Mouse (Mus musculus): ENCODE results near the gene Olfr1444. TPM values are rescaled to one million over a fixed set of nuclear protein-coding genes. Genes with fewer than 3 reads are reported as not detected.

Gene Olfr1444
- polyA plus RNA-seq, 1 experiment from 2014 or later = not detected

- Histone ChIP-seq H3K9ac (ENCODE audit: low read depth, low read length) (no peak overlapping the region), H3K27me3 (ENCODE audit: control insufficient read depth, insufficient read depth, low read length) (no peaks in the 10 kb centered on the region), H3K27ac (ENCODE audit: low read depth, low read length) (no peak overlapping the region), H3K4me3 (ENCODE audit: low read length) (no peak overlapping the region), H3K4me2 (replicated peaks; ENCODE audit: low read depth, low read length) (no peak overlapping the region), H3K4me1 (ENCODE audit: control insufficient read depth, insufficient read depth, low read length) (no peaks in the 10 kb centered on the region), H3K9me3 (ENCODE audit: control insufficient read depth, low read length) (no peaks in the 10 kb centered on the region), H3K36me3 (ENCODE audit: control insufficient read depth, insufficient read depth, low read length) (no peaks in the 10 kb centered on the region)
- WGBS = 91% methylated on average over 1 of the region's 1 CpGs
- ATAC-seq (ENCODE audit: low FRiP score, low TSS enrichment) = no peak
These were observed 18.6 kb upstream of the Olfr1444 start for GRCm38 (mm10) chr19:12838507-12838906.

GRCm38 (mm10) chr19:12846382-12846781 is 10.7 kb upstream of the Olfr1444 start, which contains the start of gene Gm5244:
TSS of gene Gm5244 (plus strand) at chr19:12846682.
- Histone ChIP-seq H3K9me3 (ENCODE audit: control insufficient read depth, low read length) (no peaks in the 10 kb centered on the region), H3K4me3 (ENCODE audit: low read length) (no peak within 1 kb of the TSS), H3K36me3 (ENCODE audit: control insufficient read depth, insufficient read depth, low read length) (no peaks in the 10 kb centered on the region), H3K9ac (ENCODE audit: low read depth, low read length) (no peak within 1 kb of the TSS), H3K4me2 (replicated peaks; ENCODE audit: low read depth, low read length) (no peak within 1 kb of the TSS), H3K4me1 (ENCODE audit: control insufficient read depth, insufficient read depth, low read length) (no peaks in the 10 kb centered on the region), H3K27me3 (ENCODE audit: control insufficient read depth, insufficient read depth, low read length) (no peaks in the 10 kb centered on the region), H3K27ac (ENCODE audit: low read depth, low read length) (no peak within 1 kb of the TSS)
- no peak for ATAC-seq (ENCODE audit: low FRiP score, low TSS enrichment)

- Histone ChIP-seq H3K4me3 (ENCODE audit: low read length) (no peak within 1 kb of the TSS), H3K27ac (ENCODE audit: low read depth, low read length) (no peak within 1 kb of the TSS), H3K4me1 (ENCODE audit: control insufficient read depth, insufficient read depth, low read length) (no peaks in the 10 kb centered on the region), H3K9ac (ENCODE audit: low read depth, low read length) (no peak within 1 kb of the TSS), H3K27me3 (ENCODE audit: control insufficient read depth, insufficient read depth, low read length) (no peaks in the 10 kb centered on the region), H3K36me3 (ENCODE audit: control insufficient read depth, insufficient read depth, low read length) (no peaks in the 10 kb centered on the region), H3K9me3 (ENCODE audit: control insufficient read depth, low read length) (no peaks in the 10 kb centered on the region), H3K4me2 (replicated peaks; ENCODE audit: low read depth, low read length) (no peak within 1 kb of the TSS)
- WGBS = 92% methylated on average over 2 of the region's 2 CpGs
- no peak for ATAC-seq (ENCODE audit: low FRiP score, low TSS enrichment)
These were observed 26.5 kb downstream of the Olfr1444 start, which contains the start of gene Olfr1445 for GRCm38 (mm10) chr19:12883555-12883954. TSS of gene Olfr1445 (plus strand) at chr19:12883855.

DNA sequence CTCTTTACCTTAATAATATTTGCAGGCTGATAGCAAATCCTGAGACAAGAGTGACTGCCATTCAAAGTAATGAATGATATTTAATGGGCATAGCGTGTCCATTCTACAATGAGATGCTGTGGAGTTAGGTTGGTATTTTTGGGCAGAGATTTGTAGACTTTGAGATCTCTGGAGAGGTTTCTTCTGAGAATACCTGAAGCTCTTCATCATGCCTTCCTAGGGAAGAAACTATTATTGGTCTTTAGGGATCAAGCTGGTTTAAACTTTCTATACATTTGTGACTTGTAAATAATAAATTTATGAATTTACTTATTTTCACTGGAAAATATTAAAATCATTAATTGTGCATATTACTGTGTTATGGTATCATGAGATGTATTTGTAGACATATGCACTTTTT is 36.3 kb downstream of the Olfr1444 start, which contains the start of gene Olfr1446:
Gene Olfr1446 (minus strand): TSS at position 101 of the 400 bp plus-strand sequence.
- WGBS = 74% methylated on average over 1 of the region's 1 CpGs
- no peaks in the 10 kb centered on the region for H3K36me3 ChIP-seq (ENCODE audit: control insufficient read depth, insufficient read depth, low read length)
- no peaks in the 10 kb centered on the region for H3K4me1 ChIP-seq (ENCODE audit: control insufficient read depth, insufficient read depth, low read length)
- H3K4me2 ChIP-seq (replicated peaks; ENCODE audit: low read depth, low read length) = no peak within 1 kb of the TSS
- no peak within 1 kb of the TSS for H3K4me3 ChIP-seq (ENCODE audit: low read length)
- no peaks in the 10 kb centered on the region for H3K9me3 ChIP-seq (ENCODE audit: control insufficient read depth, low read length)
- H3K27ac ChIP-seq (ENCODE audit: low read depth, low read length) = no peak within 1 kb of the TSS
- no peak for ATAC-seq (ENCODE audit: low FRiP score, low TSS enrichment)
- no peak within 1 kb of the TSS for H3K9ac ChIP-seq (ENCODE audit: low read depth, low read length)
- H3K27me3 ChIP-seq (ENCODE audit: control insufficient read depth, insufficient read depth, low read length) = no peaks in the 10 kb centered on the region

DNA sequence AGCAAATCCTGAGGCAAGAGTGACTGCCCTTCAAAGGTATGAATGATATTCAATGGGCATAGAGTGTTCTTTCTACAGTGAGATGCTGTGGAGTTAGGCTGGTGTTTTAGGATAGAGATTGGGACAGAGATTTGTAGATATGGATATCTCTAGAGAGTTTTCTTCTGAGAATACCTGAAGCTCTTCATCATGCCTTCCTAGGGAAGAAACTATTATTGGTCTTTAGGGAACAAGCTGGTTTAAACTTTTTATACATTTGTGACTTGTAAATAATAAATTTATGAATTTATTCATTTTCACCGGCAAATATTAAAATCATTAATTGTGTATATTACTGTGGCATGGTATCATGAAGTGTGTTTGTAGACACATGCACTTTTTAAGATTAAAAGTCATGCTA is 46.6 kb downstream of the Olfr1444 start, which contains the start of gene Olfr1447:
Gene Olfr1447 (minus strand): TSS at position 101 of the 400 bp plus-strand sequence.
- H3K4me2 ChIP-seq (replicated peaks; ENCODE audit: low read depth, low read length) = no peak within 1 kb of the TSS
- WGBS = 90% methylated on average over 1 of the region's 1 CpGs
- H3K27ac ChIP-seq (ENCODE audit: low read depth, low read length) = no peak within 1 kb of the TSS
- no peaks in the 10 kb centered on the region for H3K36me3 ChIP-seq (ENCODE audit: control insufficient read depth, insufficient read depth, low read length)
- H3K9ac ChIP-seq (ENCODE audit: low read depth, low read length) = no peak within 1 kb of the TSS
- H3K9me3 ChIP-seq (ENCODE audit: control insufficient read depth, low read length) = no peaks in the 10 kb centered on the region
- no peak within 1 kb of the TSS for H3K4me3 ChIP-seq (ENCODE audit: low read length)
- no peaks in the 10 kb centered on the region for H3K4me1 ChIP-seq (ENCODE audit: control insufficient read depth, insufficient read depth, low read length)
- H3K27me3 ChIP-seq (ENCODE audit: control insufficient read depth, insufficient read depth, low read length) = no peaks in the 10 kb centered on the region
- ATAC-seq (ENCODE audit: low FRiP score, low TSS enrichment) = no peak

Other genes with a start within 250 kb of the Olfr1444 start
- 4.3 and 4.4 TPM in 2 replicates for gene Glyat, start 224.0 kb upstream of the Olfr1444 start, polyA plus RNA-seq (2014; fragmentation: Nextera tagmentation; extraction: Ambion mirVana)
- gene Olfr1442, start 186.8 kb upstream of the Olfr1444 start, polyA plus RNA-seq (2014; fragmentation: Nextera tagmentation; extraction: Ambion mirVana) = not detected in 2 replicates
- not detected in 2 replicates for gene Olfr1443, start 179.2 kb upstream of the Olfr1444 start, polyA plus RNA-seq (2014; fragmentation: Nextera tagmentation; extraction: Ambion mirVana)
- 19.3 and 29.0 TPM in 2 replicates for gene Keg1, start 161.5 kb upstream of the Olfr1444 start, polyA plus RNA-seq (2014; fragmentation: Nextera tagmentation; extraction: Ambion mirVana)
- gene Cntf, start 91.7 kb upstream of the Olfr1444 start, polyA plus RNA-seq (2014; fragmentation: Nextera tagmentation; extraction: Ambion mirVana) = 0.37 and 2.3 TPM in 2 replicates
- gene Zfp91, start 61.2 kb upstream of the Olfr1444 start, polyA plus RNA-seq (2014; fragmentation: Nextera tagmentation; extraction: Ambion mirVana) = 14.6 and 18.1 TPM in 2 replicates
- gene Lpxn, start 61.1 kb upstream of the Olfr1444 start, polyA plus RNA-seq (2014; fragmentation: Nextera tagmentation; extraction: Ambion mirVana) = 0.97 and 1.6 TPM in 2 replicates
- gene Gm5244, start 10.6 kb upstream of the Olfr1444 start, polyA plus RNA-seq (2014; fragmentation: Nextera tagmentation; extraction: Ambion mirVana) = not detected in 2 replicates
- not detected in 2 replicates for gene Olfr1445, start 26.6 kb downstream of the Olfr1444 start, polyA plus RNA-seq (2014; fragmentation: Nextera tagmentation; extraction: Ambion mirVana)
- not detected in 2 replicates for gene Olfr1446, start 36.2 kb downstream of the Olfr1444 start, polyA plus RNA-seq (2014; fragmentation: Nextera tagmentation; extraction: Ambion mirVana)
- gene Olfr1447, start 46.5 kb downstream of the Olfr1444 start, polyA plus RNA-seq (2014; fragmentation: Nextera tagmentation; extraction: Ambion mirVana) = not detected in 2 replicates
- gene Olfr1448, start 67.1 kb downstream of the Olfr1444 start, polyA plus RNA-seq (2014; fragmentation: Nextera tagmentation; extraction: Ambion mirVana) = not detected in 2 replicates
- not detected in 2 replicates for gene Olfr1449, start 73.6 kb downstream of the Olfr1444 start, polyA plus RNA-seq (2014; fragmentation: Nextera tagmentation; extraction: Ambion mirVana)
- gene Olfr1450, start 93.0 kb downstream of the Olfr1444 start, polyA plus RNA-seq (2014; fragmentation: Nextera tagmentation; extraction: Ambion mirVana) = not detected in 2 replicates
- gene Olfr1451, start 137.7 kb downstream of the Olfr1444 start, polyA plus RNA-seq (2014; fragmentation: Nextera tagmentation; extraction: Ambion mirVana) = not detected in 2 replicates
- not detected in 2 replicates for gene Olfr1453, start 171.0 kb downstream of the Olfr1444 start, polyA plus RNA-seq (2014; fragmentation: Nextera tagmentation; extraction: Ambion mirVana)
- not detected in 2 replicates for gene Olfr1454, start 203.3 kb downstream of the Olfr1444 start, polyA plus RNA-seq (2014; fragmentation: Nextera tagmentation; extraction: Ambion mirVana)
- not detected in 2 replicates for gene Olfr1457, start 240.6 kb downstream of the Olfr1444 start, polyA plus RNA-seq (2014; fragmentation: Nextera tagmentation; extraction: Ambion mirVana)
- not detected in 2 replicates for gene Olfr1458, start 249.5 kb downstream of the Olfr1444 start, polyA plus RNA-seq (2014; fragmentation: Nextera tagmentation; extraction: Ambion mirVana)

All from kidney, embryonic 14.5 days (tissue).